Mouse (Mus musculus): Measurements from ENCODE around the gene Spef1.

DNA sequence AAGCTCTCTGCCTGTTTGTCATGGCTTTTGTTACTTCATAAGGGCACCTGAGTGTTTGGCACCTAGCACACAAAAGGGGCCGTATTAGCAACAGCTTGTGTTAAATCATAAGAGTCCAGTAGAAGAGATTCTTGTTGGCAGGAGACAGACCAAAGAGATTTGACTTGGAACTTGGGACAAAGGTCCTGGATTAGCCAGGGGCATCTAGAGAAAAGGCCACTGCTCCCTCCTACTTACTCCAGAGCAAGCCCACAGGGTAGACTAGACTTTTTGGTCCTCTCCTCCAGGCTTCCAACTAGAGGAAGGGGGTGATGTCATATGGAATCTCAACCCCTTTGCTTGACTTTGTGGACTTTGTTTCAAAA lies 11.2 kb downstream of the Spef1 start:
- TF ChIP-seq CTCF (IDR thresholded peaks at IDR 0.05; ENCODE audit: borderline replicate concordance, insufficient read depth, low read length) (no peak), POLR2A (IDR thresholded peaks at IDR 0.05; ENCODE audit: low read depth, low read length) (no peak)

Data from embryonic fibroblast, embryonic 13.5 days (primary cell).